In the genomic region with DNA sequence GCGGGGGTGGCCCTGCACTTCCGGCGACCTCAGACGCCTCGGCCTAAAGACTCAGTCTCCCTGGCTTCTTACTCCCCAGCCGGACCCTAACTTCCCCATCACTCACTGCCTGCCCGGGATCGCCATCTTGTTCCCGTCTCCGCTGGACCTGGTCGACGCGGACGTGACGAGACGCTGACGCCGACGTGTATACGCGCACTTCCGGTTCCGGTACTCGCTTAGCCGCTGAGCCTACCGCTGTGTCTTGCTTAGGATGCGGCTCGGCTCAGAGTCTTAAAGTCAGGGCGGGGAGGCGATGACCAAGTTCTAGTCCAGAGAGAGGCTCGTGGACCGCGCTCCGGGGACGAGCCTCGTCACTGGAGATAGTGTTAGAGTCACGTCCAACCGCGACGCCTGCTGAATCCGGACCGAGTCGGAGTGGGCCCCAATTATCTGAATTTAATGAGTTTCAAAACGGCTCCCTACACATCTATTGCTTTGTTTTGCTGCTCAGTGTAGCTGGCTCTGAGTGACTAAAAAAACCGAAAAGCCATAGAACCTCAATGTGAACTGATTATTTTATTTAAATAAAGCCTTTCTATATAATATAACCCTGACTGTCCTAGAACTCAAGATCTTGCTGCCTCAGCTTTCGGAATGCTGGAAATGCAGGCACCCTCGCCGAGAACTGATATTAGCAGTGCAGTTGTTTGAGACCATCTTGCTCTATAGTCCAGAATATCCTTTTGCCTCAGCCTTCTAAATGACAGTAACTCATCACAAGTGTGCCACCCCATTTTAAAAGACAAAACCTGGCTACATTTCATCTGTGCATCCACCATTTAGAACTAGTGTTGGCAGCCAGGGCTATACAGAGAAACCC, we compare ENCODE assay signal across 8 mouse cellular contexts. TPM values are rescaled to one million over a fixed set of nuclear protein-coding genes. Genes with fewer than 3 reads are reported as not detected.
DNase-seq lines count a peak whose midpoint lies in the region; ATAC-seq and TF ChIP-seq lines count a peak whose summit lies in the region.

A gene (minus strand): TSS at position 163 of the 862 bp plus-strand sequence.

- H3K9ac ChIP-seq in embryonic facial prominence, embryonic 15.5 days: peak within 1 kb of the TSS; percentile 75
- peak within 1 kb of the TSS; percentile 89 for H3K9ac ChIP-seq in kidney, embryonic 14.5 days (ENCODE audit: low read depth, low read length)
- H3K9ac ChIP-seq in limb, embryonic 15.5 days: peak within 1 kb of the TSS; percentile 76

- H3K4me3 ChIP-seq in bone marrow, adult 2 months (replicated peaks; ENCODE audit: control insufficient read depth, low read depth, low read length): peak within 1 kb of the TSS; percentile 82
- peak within 1 kb of the TSS; percentile 80 for H3K4me3 ChIP-seq in embryonic facial prominence, embryonic 15.5 days (replicated peaks)
- H3K4me3 ChIP-seq in kidney, embryonic 14.5 days (ENCODE audit: low read length): peak within 1 kb of the TSS; percentile 89
- H3K4me3 ChIP-seq in limb, embryonic 15.5 days: peak within 1 kb of the TSS; percentile 77

- H3K27ac ChIP-seq in bone marrow, adult 2 months (ENCODE audit: control insufficient read depth, insufficient read depth, low read depth, low read length, poor library complexity): peak within 1 kb of the TSS; percentile 85
- H3K27ac ChIP-seq in embryonic facial prominence, embryonic 15.5 days (replicated peaks): peak within 1 kb of the TSS; percentile 93
- H3K27ac ChIP-seq in kidney, embryonic 14.5 days (ENCODE audit: low read depth, low read length): peak within 1 kb of the TSS; percentile 72
- peak within 1 kb of the TSS; percentile 90 for H3K27ac ChIP-seq in limb, embryonic 15.5 days

- WGBS in bone marrow, adult 2 months: 5% methylated on average over 48 of the region's 48 CpGs
- 5% methylated on average over 48 of the region's 48 CpGs for WGBS in embryonic facial prominence, embryonic 15.5 days
- WGBS in kidney, embryonic 14.5 days: 4% methylated on average over 48 of the region's 48 CpGs
- WGBS in limb, embryonic 15.5 days: 4% methylated on average over 48 of the region's 48 CpGs

- no peaks in the 10 kb centered on the region for H3K9me3 ChIP-seq in embryonic facial prominence, embryonic 15.5 days (replicated peaks)
- no peaks in the 10 kb centered on the region for H3K9me3 ChIP-seq in kidney, embryonic 14.5 days (ENCODE audit: control insufficient read depth, low read length)
- H3K9me3 ChIP-seq in limb, embryonic 15.5 days: no peaks in the 10 kb centered on the region

- H3K36me3 ChIP-seq in embryonic facial prominence, embryonic 15.5 days: peaks cover 25% of the 10 kb centered on the region
- H3K36me3 ChIP-seq in kidney, embryonic 14.5 days (ENCODE audit: control insufficient read depth, insufficient read depth, low read length): peaks cover 27% of the 10 kb centered on the region
- peaks cover 21% of the 10 kb centered on the region for H3K36me3 ChIP-seq in limb, embryonic 15.5 days

- peak; percentile 98; the same call in 1 of the 2 replicates for TF ChIP-seq POLR2A in bone marrow, adult 2 months (IDR thresholded peaks at IDR 0.05; ENCODE audit: borderline replicate concordance, control insufficient read depth, low read depth, low read length)

- H3K4me1 ChIP-seq in bone marrow, adult 2 months (ENCODE audit: control insufficient read depth, insufficient read depth, low read length): no peaks in the 10 kb centered on the region; the same call in 1 of the 2 replicates
- peaks cover 7% of the 10 kb centered on the region for H3K4me1 ChIP-seq in embryonic facial prominence, embryonic 15.5 days
- H3K4me1 ChIP-seq in kidney, embryonic 14.5 days (ENCODE audit: control insufficient read depth, insufficient read depth, low read length): 0 out of 2 replicates have a peak, but pooled peaks cover 2% of the 10 kb centered on the region
- peaks cover 5% of the 10 kb centered on the region for H3K4me1 ChIP-seq in limb, embryonic 15.5 days

- DNase-seq in 416B (ENCODE audit: low read depth): peak; percentile 96
- peak; percentile 91 to 92 for DNase-seq in heart, adult 9 months (ENCODE audit: low spot score in 2 of 2)
- DNase-seq in monocyte, adult 2 months (ENCODE audit: low read depth in 1 of 2, low spot score in 2 of 2): peak; percentile 79 to 88
- DNase-seq in spleen, postnatal 36 days (ENCODE audit: low spot score in 2 of 2): peak; percentile 92

- peaks cover 8% of the 10 kb centered on the region; the same call in 1 of the 2 replicates for H3K27me3 ChIP-seq in embryonic facial prominence, embryonic 15.5 days
- no peaks in the 10 kb centered on the region for H3K27me3 ChIP-seq in kidney, embryonic 14.5 days (ENCODE audit: control insufficient read depth, insufficient read depth, low read length)
- no peaks in the 10 kb centered on the region for H3K27me3 ChIP-seq in limb, embryonic 15.5 days

- no peak for TF ChIP-seq CTCF in bone marrow, adult 2 months (IDR thresholded peaks at IDR 0.05; ENCODE audit: control insufficient read depth, insufficient read depth, low read length)

- peak; percentile 95 for ATAC-seq in embryonic facial prominence, embryonic 15.5 days (ENCODE audit: insufficient number of reproducible peaks, low FRiP score, low TSS enrichment, low read depth)
- ATAC-seq in kidney, embryonic 14.5 days (ENCODE audit: low FRiP score, low TSS enrichment): peak; percentile 98
- peak; percentile 94 for ATAC-seq in limb, embryonic 15.5 days (ENCODE audit: insufficient number of reproducible peaks, low FRiP score, low TSS enrichment, low read depth)

- H3K4me2 ChIP-seq in embryonic facial prominence, embryonic 15.5 days (replicated peaks): peak within 1 kb of the TSS; percentile 79
- peak within 1 kb of the TSS; percentile 82 for H3K4me2 ChIP-seq in kidney, embryonic 14.5 days (replicated peaks; ENCODE audit: low read depth, low read length)
- H3K4me2 ChIP-seq in limb, embryonic 15.5 days: peak within 1 kb of the TSS; percentile 63

RNA-seq across cellular contexts. Expression of the gene that starts here (rescaled TPM):
- polyA plus RNA-seq in bone marrow, adult 2 months (2011; ENCODE audit: insufficient read depth, insufficient read length, low replicate concordance, missing spikeins): 14.9 and 20.5 TPM in 2 replicates
- 78.2 and 81.2 TPM in 2 replicates for polyA plus RNA-seq in embryonic facial prominence, embryonic 15.5 days (2015; fragmentation: Nextera tagmentation; extraction: Ambion mirVana)
- 78.5 and 88.1 TPM in 2 replicates for polyA plus RNA-seq in kidney, embryonic 14.5 days (2014; fragmentation: Nextera tagmentation; extraction: Ambion mirVana)
- polyA plus RNA-seq in limb, embryonic 15.5 days (2015; fragmentation: Nextera tagmentation; extraction: Ambion mirVana): 76.7 and 85.9 TPM in 2 replicates

Comparison
In these comparisons a context has a peak if more than half of its experiments do, and no peak if none do; other contexts are left out.
1. Peak in every context shown above with its lines: DNase-seq, ATAC-seq, H3K4me3 ChIP-seq and H3K27ac ChIP-seq.